Mouse (Mus musculus) heart, embryonic 16.5 days (tissue): ENCODE measurements around the gene Atxn1. TPM values are rescaled to one million over a fixed set of nuclear protein-coding genes. Genes with fewer than 3 reads are reported as not detected.

Source experiments
- ATAC-seq: fragments of 200-750 bp; cut with Nextera tagmentation; replicated peaks from 2 replicates; pipeline ENCODE4 v1.8.0; 2017; ENCODE audit warnings: moderate number of reproducible peaks; ENCODE audit not compliant: insufficient read depth, low FRiP score; ENCODE audit errors: extremely low read depth
- H3K27ac ChIP-seq: fragments of 300-500 bp; sonication (generic); 2 replicates; pipeline ENCODE4 v1.5.1; 2014; ENCODE audit warnings: mild to moderate bottlenecking, low read length, control low read depth, moderate library complexity
- H3K27me3 ChIP-seq: fragments of 300-500 bp; sonication (generic); 2 replicates; pipeline ENCODE4 v1.6.1; 2014; ENCODE audit warnings: low read length, mixed read lengths; ENCODE audit not compliant: control insufficient read depth, insufficient read depth
- H3K36me3 ChIP-seq: fragments of 300-500 bp; sonication (generic); 2 replicates; pipeline ENCODE4 v1.6.1; 2014; ENCODE audit not compliant: control insufficient read depth, insufficient read depth
- H3K4me1 ChIP-seq: fragments of 300-500 bp; sonication (generic); 2 replicates; pipeline ENCODE4 v1.6.1; 2014; ENCODE audit warnings: low read length, mixed read lengths; ENCODE audit not compliant: control insufficient read depth, insufficient read depth
- H3K4me2 ChIP-seq: fragments of 300-500 bp; sonication (generic); 2 replicates; pipeline ENCODE4 v1.6.1; 2014; ENCODE audit warnings: low read depth, mild to moderate bottlenecking, control low read depth, low read length
- H3K4me3 ChIP-seq: fragments of 300-500 bp; sonication (generic); 2 replicates; pipeline ENCODE4 v1.5.1; 2014; ENCODE audit warnings: mild to moderate bottlenecking, control low read depth, low read length
- H3K9ac ChIP-seq: fragments of 300-500 bp; sonication (generic); 2 replicates; pipeline ENCODE4 v1.6.1; 2014; ENCODE audit warnings: low read length, control low read depth
- H3K9me3 ChIP-seq: fragments of 300-500 bp; sonication (generic); replicated peaks from 2 replicates; pipeline ENCODE4 v1.6.1; 2016; ENCODE audit warnings: low read length; ENCODE audit not compliant: control insufficient read depth
- WGBS: fragments of 180-500 bp; shearing (Covaris S2); extraction: QIAGEN DNeasy Blood & Tissue Kit; methylation state at CpG from one replicate; pipeline ENCODE4 v1.1.7; 2014; 5-methylcytosine and 5-hydroxymethylcytosine counted together
- polyA plus RNA-seq: library from polyadenylated mRNA; unstranded; fragments of >200 nt; fragmentation: Nextera tagmentation; extraction: Ambion mirVana; gene quantifications from 2 replicates; pipeline ENCODE4 v1.2.1, GENCODE M21; 2015

The Atxn1 gene
- polyA plus RNA-seq, 1 experiment from 2014 or later: 7.2 TPM

- Histone ChIP-seq H3K9ac (no peak overlapping the region), H3K9me3 (no peaks in the 10 kb centered on the region), H3K4me3 (no peak overlapping the region), H3K4me1 (0 out of 2 replicates have a peak, but pooled peaks cover 3% of the 10 kb centered on the region), H3K36me3 (no peaks in the 10 kb centered on the region), H3K27ac (no peak overlapping the region), H3K27me3 (no peaks in the 10 kb centered on the region), H3K4me2 (no peak overlapping the region)
- WGBS: 67% methylated on average over 2 of the region's 2 CpGs
- no peak for ATAC-seq
Observed at GRCm38 (mm10) chr13:45915026-45915425, 49.8 kb downstream of the Atxn1 start.

GRCm38 (mm10) chr13:45914117-45914516 is 50.7 kb downstream of the Atxn1 start:
- Histone ChIP-seq H3K4me1 (0 out of 2 replicates have a peak, but pooled peaks cover 3% of the 10 kb centered on the region), H3K9me3 (no peaks in the 10 kb centered on the region), H3K27ac (no peak overlapping the region), H3K4me2 (no peak overlapping the region), H3K9ac (no peak overlapping the region), H3K36me3 (no peaks in the 10 kb centered on the region), H3K4me3 (no peak overlapping the region), H3K27me3 (no peaks in the 10 kb centered on the region)
- ATAC-seq: no peak
- WGBS: 85% methylated on average over 3 of the region's 3 CpGs

- no peak for ATAC-seq
- Histone ChIP-seq H3K36me3 (no peaks in the 10 kb centered on the region), H3K4me1 (peaks cover 19% of the 10 kb centered on the region), H3K4me3 (no peak overlapping the region), H3K4me2 (no peak overlapping the region), H3K27me3 (no peaks in the 10 kb centered on the region), H3K27ac (no peak overlapping the region), H3K9me3 (no peaks in the 10 kb centered on the region), H3K9ac (no peak overlapping the region)
- WGBS: 68% methylated on average over 7 of the region's 7 CpGs
Observed at GRCm38 (mm10) chr13:45911848-45912247, 53.0 kb downstream of the Atxn1 start.

GRCm38 (mm10) chr13:45911069-45911468 is 53.7 kb downstream of the Atxn1 start:
- Histone ChIP-seq H3K9ac (no peak overlapping the region), H3K36me3 (no peaks in the 10 kb centered on the region), H3K9me3 (no peaks in the 10 kb centered on the region), H3K27me3 (no peaks in the 10 kb centered on the region), H3K4me3 (no peak overlapping the region), H3K4me2 (no peak overlapping the region), H3K4me1 (peaks cover 27% of the 10 kb centered on the region), H3K27ac (no peak overlapping the region)
- 74% methylated on average over 5 of the region's 5 CpGs for WGBS
- no peak for ATAC-seq

- Histone ChIP-seq H3K9me3 (no peaks in the 10 kb centered on the region), H3K27me3 (no peaks in the 10 kb centered on the region), H3K4me3 (no peak overlapping the region), H3K4me1 (peaks cover 30% of the 10 kb centered on the region), H3K4me2 (no peak overlapping the region), H3K27ac (no peak overlapping the region), H3K9ac (no peak overlapping the region), H3K36me3 (no peaks in the 10 kb centered on the region)
- ATAC-seq: no peak
- 92% methylated on average over 7 of the region's 7 CpGs for WGBS
Observed at GRCm38 (mm10) chr13:45910348-45910747, 54.5 kb downstream of the Atxn1 start.

- H3K27me3 ChIP-seq: no peaks in the 10 kb centered on the region
- ATAC-seq: no peak
Observed at GRCm38 (mm10) chr13:45907181-45907691, 57.6 kb downstream of the Atxn1 start.

GRCm38 (mm10) chr13:45906438-45907166 is 58.2 kb downstream of the Atxn1 start:
- Histone ChIP-seq H3K4me1 (peaks cover 43% of the 10 kb centered on the region), H3K27ac (no peak overlapping the region), H3K9me3 (no peaks in the 10 kb centered on the region), H3K4me2 (peak overlapping the region; percentile 47), H3K36me3 (no peaks in the 10 kb centered on the region), H3K9ac (no peak overlapping the region; the same call in 1 of the 2 replicates), H3K27me3 (no peaks in the 10 kb centered on the region), H3K4me3 (peak overlapping the region; percentile 13; the same call in 1 of the 2 replicates)
- 38% methylated on average over 10 of the region's 10 CpGs for WGBS
- ATAC-seq: no peak

More at GRCm38 (mm10) chr13:45907181-45907691, 57.6 kb downstream of the Atxn1 start:
- Histone ChIP-seq H3K4me3 (no peak overlapping the region), H3K9me3 (no peaks in the 10 kb centered on the region), H3K4me1 (peaks cover 43% of the 10 kb centered on the region), H3K36me3 (no peaks in the 10 kb centered on the region), H3K9ac (no peak overlapping the region), H3K4me2 (peak overlapping the region; percentile 47; the same call in 1 of the 2 replicates), H3K27ac (no peak overlapping the region)
- WGBS: 45% methylated on average over 6 of the region's 6 CpGs

- Histone ChIP-seq H3K9me3 (no peaks in the 10 kb centered on the region), H3K4me1 (peaks cover 43% of the 10 kb centered on the region), H3K4me2 (no peak overlapping the region), H3K9ac (no peak overlapping the region), H3K27me3 (no peaks in the 10 kb centered on the region), H3K4me3 (no peak overlapping the region), H3K36me3 (no peaks in the 10 kb centered on the region), H3K27ac (no peak overlapping the region)
- ATAC-seq: no peak
- 39% methylated on average over 4 of the region's 4 CpGs for WGBS
Observed at GRCm38 (mm10) chr13:45904955-45905354, 59.9 kb downstream of the Atxn1 start.

GRCm38 (mm10) chr13:45904456-45904855 is 60.4 kb downstream of the Atxn1 start:
- no peak overlapping the region for H3K4me3 ChIP-seq
- no peak overlapping the region; the same call in 1 of the 2 replicates for H3K27ac ChIP-seq
- no peaks in the 10 kb centered on the region for H3K9me3 ChIP-seq
- H3K4me1 ChIP-seq: peaks cover 43% of the 10 kb centered on the region
- no peak overlapping the region for H3K4me2 ChIP-seq
- H3K27me3 ChIP-seq: no peaks in the 10 kb centered on the region
- H3K9ac ChIP-seq: no peak overlapping the region
- no peaks in the 10 kb centered on the region for H3K36me3 ChIP-seq
- ATAC-seq: no peak
- 63% methylated on average over 4 of the region's 4 CpGs for WGBS
